Mouse (Mus musculus) ES-Bruce4 (cell line): ENCODE data around the gene Kif6.

Experiments
- CTCF ChIP-seq: IDR thresholded peaks from one replicate; pipeline ENCODE4 v1.8.1; 2011; ENCODE audit warnings: low read depth, low read length
- POLR2A ChIP-seq: IDR thresholded peaks from one replicate; pipeline ENCODE4 v1.8.1; 2011; ENCODE audit warnings: low read length; ENCODE audit not compliant: insufficient read depth

GRCm38 (mm10) chr17:49800157-49800556, 185.2 kb downstream of the Kif6 start:
- TF ChIP-seq CTCF (no peak), POLR2A (no peak)
